Mouse (Mus musculus) left cerebral cortex, postnatal 10 days (tissue): ENCODE data around the gene Hdac4. TPM values are rescaled to one million over a fixed set of nuclear protein-coding genes. Genes with fewer than 3 reads are reported as not detected.

Experiments used
- DNase-seq, 2 experiments: peaks; one replicate each; pipeline ENCODE4 v3.0.0; 2021 to 2022; ENCODE audit warnings: low spot score in 2 of 2, mixed read lengths in 1 of 2; ENCODE audit errors: extremely low spot score in 1 of 2
- intact Hi-C: fragments of 180-260 bp; cut with DNase I; formaldehyde crosslinking; loops from one replicate; pipeline ENCODE4 v1.15.1; 2025
- total RNA-seq, 2 experiments: library from RNA; stranded (reverse); gene quantifications; 2 replicates each; pipeline ENCODE4 v1.2.3; 2021

The Hdac4 gene
- total RNA-seq, 2 experiments from 2014 or later, result 98.1 to 98.7 TPM

DNA sequence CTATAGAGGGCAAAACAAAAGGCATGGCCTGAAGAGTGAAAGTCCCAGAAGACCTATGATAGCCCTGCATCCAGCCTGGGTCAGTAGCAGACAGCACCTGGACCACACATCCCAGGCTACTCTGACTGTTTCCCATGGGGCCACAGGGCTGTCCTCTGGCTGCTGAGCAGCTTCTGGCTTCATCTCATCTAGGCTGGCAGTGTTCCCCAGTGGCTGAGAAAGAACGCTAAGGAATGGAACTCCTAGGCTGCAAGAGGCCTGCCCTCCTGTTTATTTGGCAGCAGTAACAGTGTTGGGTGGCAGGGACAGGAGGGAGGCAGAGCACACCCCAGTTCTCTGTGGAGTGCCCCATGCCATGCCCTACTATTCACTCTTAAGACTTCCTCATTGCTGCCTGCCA is 228.5 kb downstream of the Hdac4 start:
- DNase-seq, result peak in 1 of 2 experiments; percentile 19
- intact Hi-C loops, result no loop called here

DNA sequence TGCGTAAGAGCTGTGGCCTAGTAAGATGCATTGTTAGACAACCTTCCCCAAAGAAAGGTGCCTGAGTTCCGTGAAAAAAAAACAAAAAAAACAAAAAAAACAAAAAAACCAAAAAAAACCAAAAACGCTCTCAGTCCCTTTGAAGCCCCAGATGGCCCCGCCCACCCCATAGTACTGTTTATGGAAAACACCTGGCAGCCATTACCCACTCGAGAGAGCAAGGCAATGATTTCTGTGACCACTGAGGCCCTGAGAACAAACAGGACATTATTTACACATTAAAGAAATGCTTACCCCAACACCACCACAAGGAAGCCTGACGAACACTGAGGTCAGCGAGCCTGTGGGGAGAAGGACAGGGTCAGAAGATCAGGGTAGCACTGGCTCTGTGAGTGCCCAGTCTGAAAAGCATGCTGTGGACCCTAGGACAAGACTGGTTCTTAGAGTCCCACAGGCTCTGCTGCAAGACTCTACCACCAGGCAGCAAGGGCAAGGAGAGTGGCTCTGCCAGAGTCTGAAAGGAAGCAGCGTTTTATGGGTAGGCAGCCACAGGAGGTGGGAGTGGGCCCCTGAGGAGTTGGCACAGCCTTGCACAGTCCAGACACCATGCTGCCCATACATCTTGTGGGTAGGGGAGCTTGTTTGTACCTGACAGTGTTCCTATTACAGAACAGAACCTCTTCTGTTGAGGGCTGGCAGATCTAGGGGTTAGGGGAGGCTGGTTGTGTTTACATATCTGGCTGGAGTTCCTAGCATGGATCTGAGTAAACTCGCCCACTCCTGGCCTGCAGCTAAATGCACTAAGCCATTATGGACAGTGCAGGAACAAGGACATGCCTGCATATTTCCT is 230.8 kb downstream of the Hdac4 start:
- intact Hi-C loops, result loop anchor here (5.0 kb wide), 1 partner anchor 488 kb away; no protein-coding TSS in a partner anchor
- DNase-seq, result no peak

GRCm38 (mm10) chr1:91962256-91962655 is 233.2 kb downstream of the Hdac4 start:
- intact Hi-C loops, result loop anchor here (5.0 kb wide), 1 partner anchor 490 kb away; no protein-coding TSS in a partner anchor
- peak in 1 of 2 experiments; percentile 73 for DNase-seq

- no peak for DNase-seq
- intact Hi-C loops, result loop anchor here (5.0 kb wide), 1 partner anchor 491 kb away; no protein-coding TSS in a partner anchor
Measured at GRCm38 (mm10) chr1:91961231-91961630, 234.3 kb downstream of the Hdac4 start.

GRCm38 (mm10) chr1:91959891-91960290 is 235.6 kb downstream of the Hdac4 start:
- no peak for DNase-seq

GRCm38 (mm10) chr1:91959044-91959443 is 236.5 kb downstream of the Hdac4 start:
- intact Hi-C loops, result no loop called here
- no peak for DNase-seq

More at GRCm38 (mm10) chr1:91959891-91960290, 235.6 kb downstream of the Hdac4 start:
- intact Hi-C loops, result loop anchor here (5.0 kb wide), 1 partner anchor 492 kb away; no protein-coding TSS in a partner anchor

DNA sequence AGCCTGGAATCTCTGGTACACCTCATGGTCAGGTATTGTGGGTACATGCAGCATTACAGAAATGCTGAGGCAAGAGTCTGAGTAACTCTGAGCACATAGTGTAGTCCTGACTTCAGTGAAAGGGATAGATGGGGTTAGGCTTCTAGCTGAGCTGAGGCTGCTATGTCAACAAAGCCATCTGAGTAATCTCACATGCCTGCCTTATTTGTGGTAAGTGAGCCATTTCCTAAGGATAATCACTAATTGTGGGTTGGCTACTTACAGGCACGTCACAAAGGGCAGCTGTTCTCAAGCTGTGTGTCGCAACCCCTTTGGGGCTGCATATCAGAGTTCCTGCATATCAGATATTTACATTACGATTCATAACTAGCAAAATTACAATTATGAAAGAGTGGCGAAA is 239.3 kb downstream of the Hdac4 start:
- no peak for DNase-seq
- intact Hi-C loops, result no loop called here

GRCm38 (mm10) chr1:91954954-91955353 is 240.5 kb downstream of the Hdac4 start:
- intact Hi-C loops, result no loop called here
- DNase-seq, result no peak

DNA sequence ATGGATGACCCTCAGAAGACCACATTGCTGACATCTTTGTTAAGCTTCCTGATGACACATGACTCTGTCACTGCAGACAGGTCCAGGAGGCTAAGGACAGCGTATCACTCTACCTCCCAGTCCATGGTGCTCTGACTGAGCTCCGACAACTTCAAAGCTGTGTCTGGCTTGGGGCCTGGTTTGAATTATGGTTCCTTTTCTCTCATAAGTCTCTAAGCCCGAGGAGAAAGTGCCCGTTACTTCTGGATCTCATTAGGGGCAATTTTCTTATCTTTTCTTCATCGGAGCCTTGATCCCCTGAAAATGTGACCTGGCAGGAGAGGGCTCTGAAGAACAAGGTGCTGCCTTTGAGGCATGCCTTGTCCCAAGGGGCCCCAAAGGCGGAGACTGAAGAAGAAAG is 242.6 kb downstream of the Hdac4 start:
- intact Hi-C loops, result no loop called here
- no peak for DNase-seq

GRCm38 (mm10) chr1:91947441-91947840 is 248.1 kb downstream of the Hdac4 start:
- intact Hi-C loops, result loop anchor here (10.0 kb wide), 1 partner anchor 423 kb away; no protein-coding TSS in a partner anchor
- no peak for DNase-seq

GRCm38 (mm10) chr1:91942583-91942982 is 252.9 kb downstream of the Hdac4 start:
- intact Hi-C loops, result loop anchor here (10.0 kb wide), 1 partner anchor 418 kb away; no protein-coding TSS in a partner anchor
- no peak for DNase-seq

DNA sequence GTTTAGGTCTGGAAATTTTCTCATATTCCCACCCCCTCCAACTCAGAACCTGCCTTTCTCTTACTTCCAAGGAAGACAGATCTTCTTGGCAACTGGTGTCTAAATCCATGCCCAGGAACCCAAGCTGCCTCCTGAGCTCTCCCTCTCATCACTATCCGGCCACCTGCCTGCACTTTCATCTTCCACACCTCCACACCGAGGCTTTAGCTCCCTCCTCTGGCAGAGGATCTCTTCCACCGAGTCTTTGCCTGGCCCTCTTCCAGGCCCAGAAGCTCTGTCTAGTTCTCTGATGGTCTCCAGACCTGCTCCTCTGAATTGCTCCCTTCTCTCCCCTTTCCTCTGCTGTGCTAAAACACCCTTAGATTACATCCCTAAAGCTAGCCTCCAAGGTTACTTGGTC is 253.5 kb downstream of the Hdac4 start:
- DNase-seq, result no peak
- intact Hi-C loops, result loop anchor here (10.0 kb wide), 1 partner anchor 417 kb away; no protein-coding TSS in a partner anchor

GRCm38 (mm10) chr1:91941094-91941493 is 254.4 kb downstream of the Hdac4 start:
- intact Hi-C loops, result loop anchor here (10.0 kb wide), 1 partner anchor 416 kb away; no protein-coding TSS in a partner anchor
- no peak for DNase-seq

DNA sequence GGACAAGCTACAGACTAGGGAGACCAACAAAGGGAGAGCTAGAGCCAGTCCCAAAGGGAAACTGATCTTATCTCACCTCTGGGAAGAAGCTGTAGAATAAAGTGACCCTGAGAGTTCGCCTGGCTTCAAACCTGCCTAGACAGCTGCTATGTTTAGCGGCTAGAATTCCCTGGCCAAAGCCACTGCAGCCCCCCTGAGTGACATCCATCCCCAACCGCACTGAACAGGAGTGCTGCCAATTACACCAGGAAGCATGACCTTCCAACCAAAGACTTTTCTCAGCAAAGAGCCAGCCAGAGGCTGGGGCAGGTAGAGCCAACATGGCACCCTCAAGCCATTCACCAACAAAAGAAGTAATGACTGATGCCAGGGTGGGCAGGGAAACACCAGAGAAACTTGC is 260.3 kb downstream of the Hdac4 start:
- intact Hi-C loops, result no loop called here
- DNase-seq, result no peak

DNA sequence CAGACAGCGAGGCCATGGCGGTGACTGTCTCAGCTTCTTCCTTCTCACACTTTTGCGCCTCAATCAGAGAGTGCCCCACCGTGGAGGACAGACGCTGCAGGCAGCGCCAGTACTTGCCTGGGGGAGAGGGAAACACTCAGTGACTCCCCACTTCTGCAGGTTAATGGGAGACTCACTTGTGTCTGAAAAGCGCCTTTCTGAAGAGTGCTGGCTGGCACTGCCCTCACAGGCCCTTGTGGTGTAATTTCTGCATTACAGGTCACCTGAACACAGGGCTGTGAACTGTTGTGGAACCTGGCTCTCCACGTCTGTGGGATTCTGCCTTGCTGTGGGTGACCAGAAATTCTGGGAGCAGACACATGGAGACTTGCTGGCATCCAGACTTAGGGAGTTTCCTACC is 261.8 kb downstream of the Hdac4 start:
- intact Hi-C loops, result no loop called here
- no peak for DNase-seq

DNA sequence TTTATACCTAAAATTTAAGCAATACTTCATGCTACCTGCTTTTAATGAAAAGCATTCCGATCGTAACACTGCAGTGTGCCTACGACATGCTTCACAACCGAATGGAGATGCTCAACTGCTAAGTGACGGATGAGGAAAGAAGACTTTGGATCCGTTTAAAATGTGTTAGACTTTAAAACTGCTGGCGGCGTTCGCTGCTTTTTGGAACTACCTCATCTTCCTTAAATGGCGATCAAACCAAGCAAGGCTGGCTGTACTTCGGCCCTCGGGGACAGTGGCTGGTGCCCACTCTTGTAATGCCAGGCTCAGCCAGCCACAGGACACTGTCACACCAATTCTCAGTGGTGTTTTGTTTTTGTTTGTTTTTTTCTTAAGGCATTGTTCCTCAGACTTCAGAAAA is 263.3 kb downstream of the Hdac4 start:
- no peak for DNase-seq
- intact Hi-C loops, result no loop called here

GRCm38 (mm10) chr1:91931786-91932185 is 263.7 kb downstream of the Hdac4 start:
- no peak for DNase-seq

DNA sequence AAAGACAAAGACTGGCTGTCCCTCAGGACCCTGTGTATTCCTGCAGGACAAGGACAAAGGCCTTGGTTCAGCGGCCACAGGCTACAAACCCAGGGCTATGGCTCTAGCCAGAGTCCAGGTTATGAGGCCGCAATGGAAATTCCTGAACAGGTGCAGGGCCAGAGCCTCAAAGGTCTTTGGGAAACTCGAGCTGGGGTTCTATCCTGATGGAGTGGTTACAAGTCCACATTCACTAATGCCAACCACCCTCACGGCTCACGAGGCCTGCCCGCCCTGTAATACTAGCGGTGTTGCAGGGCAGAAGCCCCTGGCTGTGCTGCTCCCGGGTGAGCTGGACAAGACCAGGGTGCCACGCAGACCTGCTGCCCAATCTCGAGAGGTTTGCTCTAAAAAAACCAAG is 264.3 kb downstream of the Hdac4 start:
- intact Hi-C loops, result no loop called here
- DNase-seq, result no peak

More at GRCm38 (mm10) chr1:91931786-91932185, 263.7 kb downstream of the Hdac4 start:
- intact Hi-C loops, result no loop called here

- intact Hi-C loops, result no loop called here
- no peak for DNase-seq
Measured at GRCm38 (mm10) chr1:91929051-91929450, 266.4 kb downstream of the Hdac4 start.
